Mouse (Mus musculus): ENCODE data around the gene Bcl7a.

Gene Bcl7a

DNA sequence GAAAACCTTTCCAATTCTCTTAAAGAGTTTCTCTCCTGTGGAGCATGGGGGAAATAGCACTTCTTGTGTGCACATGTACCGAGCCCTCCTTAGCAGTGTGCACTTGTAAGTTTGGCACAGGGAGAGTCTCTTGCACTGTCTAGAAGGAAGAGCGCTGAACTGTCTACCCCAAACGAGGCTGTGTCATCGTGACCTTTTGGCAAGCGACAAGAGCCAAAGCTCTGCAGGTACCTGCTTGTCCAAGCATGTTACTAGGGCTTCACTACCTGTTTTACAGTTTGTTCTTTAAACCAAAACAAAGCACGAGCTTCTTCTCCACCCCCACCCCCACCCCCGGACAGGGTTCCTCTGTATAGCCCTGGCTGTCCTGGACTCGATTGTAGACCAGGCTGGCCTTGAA, 15.9 kb upstream of the Bcl7a start:
- DNase-seq (ENCODE audit: low read depth) = no peak

DNA sequence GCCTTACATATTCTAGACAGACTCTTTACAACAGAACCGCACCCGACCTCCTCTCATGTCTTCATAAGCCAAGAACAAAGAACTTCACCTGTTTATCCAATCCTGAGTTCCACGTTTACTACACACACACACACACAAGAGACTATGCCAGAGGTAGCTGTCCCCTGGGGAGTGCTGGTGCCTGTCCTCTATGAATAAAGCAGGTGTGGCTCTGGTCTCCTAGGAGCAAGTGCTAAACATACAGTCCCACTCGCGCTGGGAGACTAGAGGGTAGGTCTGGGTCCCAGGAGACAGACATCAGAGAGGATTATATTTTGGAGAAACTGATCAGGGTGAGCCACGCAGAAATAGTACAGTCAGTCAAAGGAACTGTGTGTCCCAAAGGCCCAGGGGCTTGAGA, 10.1 kb upstream of the Bcl7a start:
- no peak for DNase-seq (ENCODE audit: low read depth)

DNA sequence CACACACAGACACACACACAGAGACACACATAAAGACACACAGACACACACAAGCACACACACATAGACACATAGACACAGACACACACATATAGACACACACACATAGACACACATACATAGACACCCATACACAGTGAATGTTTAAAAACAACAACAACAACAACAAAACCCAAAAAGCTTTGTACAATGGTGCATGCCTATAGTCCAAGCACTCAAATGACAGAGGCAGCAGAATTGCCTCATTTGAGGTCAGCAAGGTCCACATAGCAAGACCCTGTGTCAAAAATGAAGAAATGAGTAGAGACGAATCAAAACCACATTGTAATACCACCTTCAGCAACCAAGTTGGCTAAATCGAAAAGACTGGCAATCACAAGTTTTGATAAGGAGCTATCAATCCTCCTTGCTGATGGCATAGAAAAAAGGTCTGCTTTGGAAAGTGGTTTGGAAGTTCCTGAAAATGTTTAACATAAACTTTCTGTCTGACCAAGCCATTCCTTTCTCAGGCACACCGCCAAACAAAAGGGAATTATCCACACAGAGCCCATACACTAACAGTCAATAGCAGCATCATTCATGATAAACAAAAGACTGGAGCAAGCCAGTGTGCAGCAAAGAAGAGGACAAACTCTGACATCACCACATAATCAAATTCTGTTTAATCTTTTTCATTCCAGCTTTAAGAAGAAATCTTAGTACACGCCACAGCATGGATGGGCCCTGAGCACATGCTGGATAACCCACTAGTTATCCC, 7.3 kb upstream of the Bcl7a start:
- DNase-seq (ENCODE audit: low read depth) = no peak

DNA sequence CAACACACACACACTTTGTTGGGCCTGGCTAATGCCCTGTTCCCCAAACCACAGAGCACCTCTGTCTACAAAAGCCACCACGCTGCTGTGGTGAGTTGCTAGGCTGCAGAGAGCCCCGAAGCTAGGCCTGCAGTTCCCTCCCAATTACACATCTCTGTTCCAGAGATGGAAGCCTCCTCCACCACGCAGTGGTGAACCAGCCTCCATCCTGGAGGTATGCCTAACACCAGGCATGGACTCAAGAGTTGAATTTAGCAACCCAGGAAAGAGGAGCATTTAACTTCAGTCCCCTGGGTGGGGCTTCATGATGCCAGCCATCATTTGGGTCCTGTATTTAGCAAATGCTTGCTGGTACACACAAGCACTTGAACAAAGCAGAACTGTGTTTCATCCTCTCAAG, 5.2 kb upstream of the Bcl7a start:
- no peak for DNase-seq (ENCODE audit: low read depth)

DNA sequence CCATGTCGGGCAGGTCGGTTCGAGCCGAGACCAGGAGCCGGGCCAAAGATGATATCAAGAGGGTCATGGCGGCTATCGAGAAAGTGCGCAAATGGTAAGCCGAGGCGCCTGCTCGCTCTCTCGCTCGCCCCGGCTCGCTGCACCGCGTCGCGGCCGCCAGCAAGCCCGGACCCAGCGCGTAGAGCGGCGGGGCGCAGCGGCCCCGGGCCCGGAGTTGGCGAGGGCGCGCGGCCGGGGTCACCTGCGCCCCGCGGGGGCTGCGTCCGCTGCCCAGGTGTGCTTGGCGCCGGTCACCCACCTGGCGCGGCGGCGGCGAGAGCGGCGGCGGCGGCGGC, 961 bp downstream of the Bcl7a start:
- no peak for DNase-seq (ENCODE audit: low read depth)

DNA sequence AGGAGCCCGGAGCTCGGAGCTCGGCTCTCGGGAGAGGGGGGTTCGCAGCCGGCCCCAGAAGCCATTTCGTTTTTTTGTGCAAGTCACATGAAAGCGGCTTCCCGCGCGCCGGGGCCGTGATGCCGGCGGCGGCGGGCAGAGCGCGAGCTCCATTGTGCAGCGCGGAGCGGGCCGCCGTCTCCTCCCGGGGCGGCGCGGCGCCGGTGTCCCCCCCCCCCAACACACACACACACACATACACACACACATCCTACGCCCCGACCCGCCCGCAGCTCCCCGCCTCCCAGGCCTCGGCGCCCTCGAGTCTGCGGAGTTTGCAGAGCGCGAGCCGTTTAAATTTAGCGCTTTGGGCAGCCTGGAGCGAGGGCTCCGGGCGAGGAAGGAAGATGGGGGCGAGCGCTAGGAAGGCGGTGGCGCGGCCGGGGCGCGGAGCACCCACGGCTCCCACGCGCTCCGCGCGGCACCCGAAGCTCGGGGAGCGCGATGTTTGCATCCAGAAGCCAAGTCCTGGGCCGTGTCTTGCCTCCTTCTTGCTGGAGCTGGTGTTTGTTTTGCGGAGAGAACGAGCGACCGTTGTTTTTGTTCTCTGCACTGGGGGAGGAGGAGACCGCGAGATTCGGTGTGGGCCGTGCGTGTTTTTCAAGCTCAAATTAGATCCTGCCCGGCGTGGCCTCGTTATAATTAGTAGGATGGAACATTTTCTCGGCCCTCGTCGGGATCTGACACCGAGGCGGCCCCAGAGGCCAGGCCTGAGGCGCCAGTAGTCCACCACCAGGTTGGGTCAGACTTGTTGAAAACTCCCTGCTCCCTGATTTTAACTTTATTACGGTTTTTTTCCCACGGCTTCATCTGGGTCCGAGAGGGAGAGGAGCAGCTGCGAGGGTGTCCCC, 1.6 kb downstream of the Bcl7a start:
- DNase-seq (ENCODE audit: low read depth) = peak; percentile 27

DNA sequence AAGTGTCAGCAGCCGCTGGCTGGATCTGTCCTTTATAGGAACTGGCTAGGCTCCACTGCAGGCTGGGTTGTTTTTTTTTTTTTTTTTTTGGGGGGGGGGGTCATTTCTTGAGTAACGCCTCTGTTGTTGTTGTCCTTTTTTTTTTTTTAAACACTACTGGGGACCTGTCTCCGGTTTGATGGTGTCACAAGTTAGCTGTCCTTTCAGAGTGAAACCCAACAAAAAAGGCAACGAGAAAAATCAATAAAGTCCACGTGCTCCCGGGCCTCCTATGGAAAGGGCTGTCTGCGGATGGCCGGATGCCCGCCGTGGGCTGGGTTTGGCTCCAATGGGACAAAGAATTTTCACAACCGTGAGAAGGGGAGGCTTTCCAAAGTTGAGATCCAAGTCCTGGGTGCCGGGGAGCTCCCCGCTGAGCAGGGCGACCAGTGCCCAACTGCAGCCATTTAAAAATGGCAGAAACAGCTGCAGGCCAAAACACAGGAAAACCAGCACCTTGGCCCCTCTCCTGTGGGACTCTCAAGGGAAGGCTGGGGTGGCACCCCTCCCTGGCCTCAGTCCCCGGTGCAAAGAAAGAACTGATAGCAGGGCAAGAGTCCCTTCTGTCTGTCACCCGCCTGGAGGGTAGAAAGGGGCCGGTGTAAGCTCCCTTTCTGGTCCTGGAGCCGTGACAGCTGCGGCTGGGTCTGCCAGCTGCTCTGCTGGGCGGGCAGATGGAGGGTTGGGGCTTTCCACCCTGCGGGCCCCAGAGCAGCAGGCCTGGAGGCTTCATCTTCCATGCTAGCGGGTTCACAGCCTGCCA, 2.4 kb downstream of the Bcl7a start:
- peak; percentile 20 for DNase-seq (ENCODE audit: low read depth)

DNA sequence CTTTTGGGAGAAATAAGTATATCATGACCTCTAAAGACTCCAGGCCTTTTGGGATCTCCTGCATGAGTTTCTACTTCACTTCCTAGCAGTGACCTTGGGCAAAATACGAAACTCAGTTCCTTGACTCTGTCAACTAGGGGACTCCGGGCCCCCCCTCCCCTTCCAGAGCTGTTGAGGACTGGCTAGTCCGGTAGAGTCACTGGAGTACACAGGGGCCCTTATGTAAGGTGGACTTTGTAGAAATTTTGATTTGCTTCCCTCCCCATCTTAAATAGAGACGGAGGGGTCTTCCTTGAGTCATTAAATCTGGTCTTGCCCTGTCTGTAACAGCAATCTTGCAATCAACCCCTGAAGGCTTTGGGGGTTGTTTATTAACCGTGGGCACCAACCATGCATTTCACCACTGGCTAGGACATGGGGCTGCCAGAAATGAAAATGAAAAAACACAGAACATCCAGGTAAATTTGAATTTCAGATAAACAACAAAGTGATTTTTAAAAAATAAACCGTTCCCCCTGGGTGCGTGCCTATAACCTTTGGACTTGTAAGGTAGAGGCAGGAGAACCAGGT, 3.2 kb downstream of the Bcl7a start:
- no peak for DNase-seq (ENCODE audit: low read depth)

DNA sequence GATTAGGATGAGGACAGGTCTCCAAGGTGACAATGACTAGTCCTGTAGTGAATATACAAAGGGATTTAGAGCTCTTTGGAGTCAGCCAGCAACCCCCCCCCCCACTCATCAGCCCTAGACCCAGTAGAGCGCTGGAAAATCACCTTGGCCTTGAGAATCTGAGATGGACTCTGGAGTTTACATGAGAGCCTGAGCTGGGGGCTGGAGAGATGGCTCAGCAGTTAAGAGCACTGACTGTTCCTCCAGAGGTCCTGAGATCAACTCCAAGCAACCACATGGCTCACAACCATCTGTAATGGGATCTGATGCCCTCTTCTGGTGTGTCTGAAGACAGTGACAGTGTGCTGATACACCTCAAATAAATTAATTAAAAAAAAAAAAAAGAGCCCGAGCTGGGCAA, 4.4 kb downstream of the Bcl7a start:
- no peak for DNase-seq (ENCODE audit: low read depth)

DNA sequence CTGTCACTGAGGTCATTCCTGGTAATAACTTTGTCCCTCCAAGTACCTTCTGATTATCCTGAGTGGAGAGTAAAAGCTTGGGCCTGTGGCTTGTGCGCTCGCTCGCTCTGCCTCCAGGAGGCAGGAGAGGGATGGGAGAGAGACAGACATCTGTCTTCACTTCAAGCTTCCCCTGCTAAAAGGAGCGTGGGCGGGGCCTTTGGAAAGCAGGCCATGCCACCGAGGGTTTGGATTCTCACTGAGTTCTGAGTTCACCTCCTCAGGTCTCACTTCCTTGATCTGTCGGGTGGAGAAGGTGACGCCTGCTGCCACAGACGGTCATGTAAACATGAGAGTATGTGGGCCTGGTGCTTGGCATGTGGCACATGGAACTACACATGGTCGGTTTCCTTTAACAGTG, 6.8 kb downstream of the Bcl7a start:
- peak; percentile 40 for DNase-seq (ENCODE audit: low read depth)

DNA sequence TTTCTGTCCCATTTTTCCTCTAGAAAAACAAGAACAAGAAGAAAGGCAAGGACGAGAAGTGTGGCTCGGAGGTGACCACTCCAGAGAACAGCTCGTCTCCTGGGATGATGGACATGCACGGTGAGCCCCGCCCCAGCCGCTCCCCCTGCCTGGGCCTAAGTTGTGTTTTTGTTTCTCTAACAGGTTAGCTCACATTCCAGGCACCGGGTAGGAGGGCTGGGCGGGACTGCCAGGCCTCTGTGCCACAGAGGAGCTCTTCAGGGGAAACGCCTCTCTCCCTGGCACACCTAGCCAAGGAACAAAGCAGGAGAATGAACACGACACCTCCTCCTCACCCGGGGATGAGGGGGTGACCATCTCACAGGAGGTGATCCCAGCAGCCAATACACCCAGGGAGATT, 12.3 kb downstream of the Bcl7a start:
- no peak for DNase-seq (ENCODE audit: low read depth)

DNA sequence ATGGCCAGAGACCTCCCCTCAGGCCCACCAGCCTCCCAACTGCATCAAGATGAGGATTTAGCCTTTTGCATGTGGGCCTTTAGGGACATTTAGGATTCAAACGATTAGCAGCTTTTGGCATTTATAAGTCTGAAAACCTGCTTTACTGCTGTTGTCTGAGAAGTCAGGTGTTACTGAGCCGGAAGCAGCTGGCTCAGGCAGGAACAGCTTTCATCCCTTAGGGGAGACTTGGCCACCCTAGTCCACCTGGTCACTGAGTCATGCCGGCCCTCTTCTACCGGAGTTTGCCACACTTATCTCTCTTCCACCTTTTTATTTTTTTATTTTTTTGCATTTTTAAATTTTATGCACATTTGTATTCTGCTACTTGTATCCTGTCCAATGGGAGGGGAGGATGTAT, 13.6 kb downstream of the Bcl7a start:
- no peak for DNase-seq (ENCODE audit: low read depth)

DNA sequence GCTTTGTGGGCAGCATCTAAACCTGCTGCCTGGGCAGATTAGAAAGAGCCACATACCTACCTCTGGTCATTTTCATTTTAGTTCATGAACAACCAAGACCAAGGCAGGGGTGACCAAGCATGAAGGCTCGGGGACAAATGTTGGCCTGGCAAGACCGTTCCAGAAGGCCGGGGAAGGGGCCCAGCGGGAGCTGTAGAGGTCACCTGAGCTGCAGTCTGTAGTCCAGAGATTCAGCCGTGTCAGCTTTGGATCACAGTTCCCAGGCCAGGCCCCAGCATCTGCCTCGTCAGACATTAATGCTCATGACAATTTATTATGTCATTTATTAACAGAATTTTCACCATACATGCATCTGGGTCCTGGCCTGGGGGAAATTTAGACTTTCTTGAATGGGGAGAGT, 15.8 kb downstream of the Bcl7a start:
- DNase-seq (ENCODE audit: low read depth) = no peak

DNA sequence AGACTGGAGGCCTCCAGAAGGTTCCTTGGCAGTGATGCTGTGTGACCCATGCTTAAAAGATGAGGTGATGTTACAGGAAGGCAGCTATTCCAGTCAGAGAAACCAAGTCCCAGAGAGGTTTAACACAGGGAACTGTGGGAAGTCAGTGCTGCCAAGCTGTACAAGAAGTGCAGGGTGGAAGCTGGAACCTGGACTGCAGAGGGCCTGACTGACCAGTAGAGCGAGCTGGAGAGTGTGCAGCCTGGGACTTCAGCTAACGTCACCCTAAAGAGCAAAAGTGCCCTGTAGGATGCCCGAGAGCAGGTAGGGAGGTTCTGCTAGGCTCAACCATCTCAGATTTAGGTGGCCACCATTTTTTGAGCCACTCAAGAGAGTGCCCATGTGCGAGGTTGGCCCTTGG, 19.3 kb downstream of the Bcl7a start:
- no peak for DNase-seq (ENCODE audit: low read depth)

DNA sequence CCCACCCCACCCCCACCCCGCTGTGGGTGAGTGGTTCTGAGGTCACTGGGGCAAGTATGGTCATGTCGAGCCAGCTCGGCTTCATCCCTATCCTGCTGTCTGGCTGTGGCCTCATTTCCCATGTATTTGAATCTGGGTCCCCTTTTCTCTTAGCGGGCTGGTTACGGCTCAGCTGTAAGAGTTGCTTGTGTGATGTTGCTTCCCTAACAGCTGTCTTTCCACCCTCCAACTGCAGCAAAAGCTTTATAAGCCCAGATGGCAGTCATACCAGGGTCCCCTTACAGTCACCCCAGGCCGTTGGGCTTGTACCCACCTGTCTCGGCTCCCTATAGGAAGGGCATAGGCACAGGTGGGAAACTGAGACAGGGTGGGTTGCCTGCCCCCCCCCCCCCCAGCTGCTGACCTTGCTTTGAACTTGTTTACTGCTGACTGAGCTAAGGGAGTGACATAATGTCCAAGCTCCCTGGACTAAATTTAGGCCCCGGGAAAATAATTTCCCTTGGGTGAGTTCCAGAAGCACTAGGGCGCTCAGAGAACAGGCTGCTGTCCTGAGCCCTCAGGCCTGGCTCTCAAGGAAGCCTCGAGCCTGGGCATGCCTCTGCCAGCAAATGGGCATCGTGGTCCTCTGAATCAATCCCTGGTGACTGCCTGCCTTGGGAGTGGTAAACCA, 20.8 kb downstream of the Bcl7a start:
- no peak for DNase-seq (ENCODE audit: low read depth)

DNA sequence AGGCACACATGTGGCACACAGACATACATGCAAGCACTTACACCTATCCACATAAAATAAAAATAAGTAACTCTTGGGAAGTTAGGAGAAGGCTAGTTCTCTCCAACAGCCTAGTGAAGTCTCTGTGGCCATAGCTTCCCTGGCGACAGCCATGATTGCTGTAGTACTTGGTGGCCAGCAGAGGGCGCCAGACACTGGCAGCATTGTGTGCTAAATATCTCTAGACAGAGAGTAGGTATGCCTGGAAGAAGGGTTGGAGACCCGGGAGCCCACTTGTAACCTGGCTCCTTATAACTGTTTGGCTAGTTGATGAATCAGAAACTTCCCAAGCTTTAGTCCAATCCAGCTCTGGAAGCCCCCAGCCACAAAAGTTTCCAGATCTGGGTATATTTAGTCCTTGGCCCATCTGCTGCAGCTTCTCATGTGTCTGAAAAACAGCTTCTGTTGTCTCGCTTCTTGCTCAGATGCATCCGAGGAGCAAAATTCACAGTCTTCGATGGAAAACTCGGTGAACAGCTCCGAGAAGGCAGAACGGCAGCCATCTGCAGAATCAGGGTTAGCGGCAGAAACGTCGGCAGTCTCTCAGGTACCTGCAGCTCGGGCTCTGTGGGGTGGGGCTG, 25.3 kb downstream of the Bcl7a start:
- peak; percentile 34 for DNase-seq (ENCODE audit: low read depth)

DNA sequence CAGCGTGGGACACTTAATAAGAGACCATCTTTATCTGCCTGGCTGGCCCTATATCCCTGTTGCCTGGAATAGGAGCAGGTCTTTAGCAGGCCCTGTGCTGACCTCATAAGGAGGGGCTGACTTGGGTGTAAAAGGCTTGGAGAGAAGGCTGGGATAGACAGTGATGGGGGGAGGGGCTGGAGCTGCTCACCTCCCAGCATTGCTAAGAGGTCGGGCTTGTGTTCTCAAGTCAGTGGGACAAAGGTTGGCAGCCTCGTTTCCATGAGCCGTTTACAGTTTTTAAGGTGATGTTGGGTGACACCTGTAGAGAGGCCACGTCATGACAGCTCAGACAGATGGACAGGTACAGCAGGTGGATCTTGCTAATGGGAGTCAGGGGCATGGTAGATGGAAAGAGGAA, 26.4 kb downstream of the Bcl7a start:
- DNase-seq (ENCODE audit: low read depth) = no peak

DNA sequence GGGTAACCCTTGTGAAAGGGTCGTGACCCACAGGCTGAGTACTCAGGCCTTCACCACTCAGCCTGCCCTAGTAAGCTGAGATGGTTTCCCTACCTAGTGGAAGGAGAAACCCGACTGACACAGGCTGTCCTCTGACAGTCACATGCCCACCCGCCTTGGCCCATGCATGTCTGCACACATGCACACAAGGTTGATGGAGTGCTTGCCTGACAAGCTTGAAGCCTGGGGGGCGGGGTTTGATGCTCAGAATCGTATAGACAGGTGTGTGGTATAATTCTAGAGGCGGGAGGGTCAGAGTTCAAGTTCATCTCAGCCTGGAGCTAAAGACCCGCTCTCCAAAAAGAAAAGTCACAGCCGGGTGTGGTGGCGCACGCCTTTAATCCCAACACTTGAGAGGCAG, 31.6 kb downstream of the Bcl7a start:
- DNase-seq (ENCODE audit: low read depth) = no peak

DNA sequence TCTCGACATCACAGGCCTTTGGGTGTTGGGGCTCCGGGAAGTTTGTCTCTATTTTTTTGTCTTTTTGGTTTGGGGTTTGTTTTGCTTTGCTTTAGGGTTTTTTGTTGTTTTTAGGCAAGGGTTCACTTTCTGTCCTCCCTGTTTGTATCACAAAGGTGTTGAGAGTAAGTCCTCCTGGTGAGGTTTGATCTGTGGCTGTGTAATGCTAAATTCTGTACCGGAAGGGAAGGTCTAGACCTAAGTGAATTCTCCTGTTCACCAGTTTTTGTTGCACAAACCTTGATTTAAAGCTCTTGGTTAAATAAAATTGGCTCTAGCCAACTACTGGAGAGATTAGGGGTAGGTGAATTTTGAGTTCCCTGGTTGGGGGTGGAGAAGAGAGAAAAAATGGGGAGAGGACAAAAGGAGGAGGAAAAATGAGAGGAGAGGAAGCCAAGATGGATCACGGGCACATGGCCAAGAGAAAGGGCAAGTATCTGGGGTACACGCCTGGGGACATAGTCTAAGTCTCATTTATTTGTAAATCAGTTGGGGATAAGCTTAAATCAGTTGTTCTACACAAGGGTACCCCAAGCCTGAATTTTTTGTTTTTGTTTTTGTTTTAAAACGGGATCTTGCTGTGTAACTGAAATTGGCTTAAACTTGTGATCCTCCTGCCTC, 32.3 kb downstream of the Bcl7a start:
- DNase-seq (ENCODE audit: low read depth) = no peak

DNA sequence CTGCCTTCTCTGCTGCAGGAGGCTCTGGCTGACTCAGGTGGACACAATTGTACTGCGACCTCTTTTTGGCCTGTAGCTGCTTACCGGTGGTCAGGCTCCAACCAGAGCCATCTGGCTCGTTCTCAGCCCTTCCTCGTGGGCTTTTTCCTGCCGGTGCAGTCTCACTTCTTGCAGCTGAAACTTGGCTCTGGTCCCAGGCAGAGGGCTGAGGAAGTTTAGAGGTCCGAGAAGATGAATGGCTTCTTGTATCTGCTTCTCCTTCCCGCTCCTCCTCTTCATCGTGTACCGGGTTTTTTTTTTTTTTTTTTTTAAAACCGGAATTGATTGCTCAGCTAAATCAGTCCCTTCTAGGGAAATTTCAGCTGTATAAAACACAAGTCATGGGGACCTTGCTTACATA, 32.9 kb downstream of the Bcl7a start:
- DNase-seq (ENCODE audit: low read depth) = no peak

All from c-Kit-positive CD71-positive TER-119-negative erythroid progenitor cells, embryonic 14.5 days (primary cell).